Mouse (Mus musculus) spleen, adult 2 months (tissue): Measurements from ENCODE around the gene Fam129a. TPM values are rescaled to one million over a fixed set of nuclear protein-coding genes. Genes with fewer than 3 reads are reported as not detected.

Experiments
- DNase-seq, 2 experiments: peaks; one replicate each; pipeline versions ENCODE4 v3.0.0 to v3.0.0-alpha.2; 2012 to 2021; ENCODE audit warnings: low spot score in 2 of 2, low read depth in 1 of 2
- H3K27ac ChIP-seq: fragments of 200-500 bp; 2 replicates; pipeline ENCODE4 v1.5.1; 2012; ENCODE audit warnings: low read length, inconsistent platforms; ENCODE audit not compliant: insufficient read depth
- H3K27me3 ChIP-seq: fragments of 200-500 bp; 2 replicates; pipeline ENCODE4 v1.6.1; 2012; ENCODE audit warnings: mild to moderate bottlenecking, moderate library complexity, low read length, inconsistent platforms; ENCODE audit not compliant: control insufficient read depth, insufficient read depth
- H3K36me3 ChIP-seq: fragments of 200-500 bp; 2 replicates; pipeline ENCODE4 v1.6.1; 2012; ENCODE audit warnings: mild to moderate bottlenecking, low read length, inconsistent platforms; ENCODE audit not compliant: control insufficient read depth, insufficient read depth
- H3K4me1 ChIP-seq: fragments of 200-500 bp; 2 replicates; pipeline ENCODE4 v1.6.1; 2011; ENCODE audit warnings: inconsistent platforms; ENCODE audit not compliant: control insufficient read depth, insufficient read depth, insufficient read length
- H3K4me3 ChIP-seq: fragments of 200-500 bp; 2 replicates; pipeline ENCODE4 v1.5.1; 2011; ENCODE audit warnings: mild to moderate bottlenecking, inconsistent platforms; ENCODE audit not compliant: insufficient read depth, insufficient read length; ENCODE audit errors: extremely low read depth
- CTCF ChIP-seq: fragments of 200-500 bp; IDR thresholded peaks from 2 replicates; pipeline ENCODE4 v1.5.1; 2011; ENCODE audit warnings: mild to moderate bottlenecking, inconsistent platforms; ENCODE audit not compliant: insufficient read depth, insufficient read length, insufficient replicate concordance; ENCODE audit errors: extremely low read depth
- POLR2A ChIP-seq: fragments of 200-500 bp; IDR thresholded peaks from 2 replicates; pipeline ENCODE4 v1.6.1; 2011; ENCODE audit warnings: low read depth, low read length, inconsistent platforms
- WGBS: fragments of 180-500 bp; shearing (Covaris S2); methylation state at CpG from one replicate; pipeline ENCODE4 v1.1.7; 2018; 5-methylcytosine and 5-hydroxymethylcytosine counted together
- polyA plus RNA-seq: library from polyadenylated mRNA; depleted of rRNA; stranded (reverse); fragments of >200 nt; gene quantifications from 2 replicates; pipeline ENCODE4 v1.2.3, GENCODE M21; 2012

The Fam129a gene
- polyA plus RNA-seq, 1 experiment, result 6.0 TPM

DNA sequence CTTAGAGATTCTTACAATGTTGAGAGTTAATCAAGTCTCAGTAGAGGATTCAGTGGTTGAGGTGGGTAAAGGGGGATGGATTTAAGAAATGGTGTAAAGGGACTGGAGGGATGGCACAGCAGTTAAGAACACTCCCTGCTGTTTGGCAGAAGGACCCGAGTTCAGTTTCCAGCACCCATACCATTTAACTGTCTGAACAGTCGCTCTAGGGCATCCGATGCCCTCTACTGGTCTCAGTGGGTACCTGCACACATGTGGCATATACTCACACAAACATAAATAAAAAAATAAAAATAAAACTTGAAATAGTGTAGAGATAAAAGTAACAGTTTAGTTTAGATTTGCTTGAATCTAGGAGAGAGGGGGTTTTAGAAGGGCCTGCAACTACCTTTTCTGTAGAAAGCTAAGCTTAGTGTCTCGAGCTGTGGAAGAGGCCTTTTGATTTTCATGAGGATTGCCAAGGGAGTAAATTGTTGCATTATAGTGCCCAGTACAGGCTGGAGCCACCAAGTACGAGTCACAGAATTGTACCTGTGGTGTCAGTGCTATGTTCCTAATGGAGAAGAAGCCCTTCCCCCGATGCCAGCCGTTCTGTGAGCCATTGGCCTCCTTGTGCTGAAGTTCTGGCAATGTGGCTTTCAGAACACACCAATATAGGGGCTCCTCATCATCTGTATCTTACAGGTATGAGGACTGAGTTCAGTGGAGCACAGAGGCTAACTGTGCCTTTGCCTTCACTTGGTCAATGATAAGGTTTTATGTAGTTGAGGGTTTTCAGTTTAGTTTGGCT is 61.8 kb downstream of the Fam129a start:
- no peaks in the 10 kb centered on the region for H3K27me3 ChIP-seq

DNA sequence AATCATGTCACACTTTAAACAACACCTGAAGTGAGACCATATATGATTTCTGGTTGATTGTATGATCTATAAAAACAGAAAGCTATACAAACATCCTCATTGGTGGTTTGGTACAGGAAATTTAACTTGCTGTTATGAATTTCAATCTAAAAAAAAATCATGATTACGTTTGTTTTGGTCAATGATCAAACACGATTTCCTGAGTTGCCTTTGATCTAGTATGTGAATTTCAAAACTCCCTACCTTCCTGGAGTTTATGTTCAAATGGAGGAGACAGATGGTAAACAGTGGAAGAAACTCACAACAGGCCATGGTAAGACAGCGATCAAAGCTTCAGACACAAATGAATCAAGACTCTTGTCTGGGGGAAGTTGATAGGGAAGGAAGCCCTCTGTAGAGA is 65.7 kb downstream of the Fam129a start:
- 71% methylated on average over 3 of the region's 3 CpGs for WGBS
- Histone ChIP-seq H3K27ac (no peak overlapping the region), H3K4me1 (no peaks in the 10 kb centered on the region), H3K4me3 (no peak overlapping the region), H3K36me3 (no peaks in the 10 kb centered on the region), H3K27me3 (no peaks in the 10 kb centered on the region)
- TF ChIP-seq POLR2A, result no peak
- TF ChIP-seq CTCF, result no peak
- no peak for DNase-seq

More for the DNA sequence above, 61.8 kb downstream of the Fam129a start:
- no peaks in the 10 kb centered on the region for H3K36me3 ChIP-seq
- no peak overlapping the region for H3K4me3 ChIP-seq
- no peak for DNase-seq
- WGBS, result 92% methylated on average over 7 of the region's 7 CpGs
- no peak overlapping the region for H3K27ac ChIP-seq
- no peak for TF ChIP-seq POLR2A
- H3K4me1 ChIP-seq, result no peaks in the 10 kb centered on the region

GRCm38 (mm10) chr1:151637351-151637922 is 66.5 kb downstream of the Fam129a start:
- no peaks in the 10 kb centered on the region for H3K27me3 ChIP-seq
- H3K27ac ChIP-seq, result no peak overlapping the region
- no peaks in the 10 kb centered on the region for H3K36me3 ChIP-seq
- DNase-seq, result no peak
- H3K4me3 ChIP-seq, result no peak overlapping the region
- WGBS, result 85% methylated on average over 9 of the region's 9 CpGs
- no peaks in the 10 kb centered on the region for H3K4me1 ChIP-seq
- TF ChIP-seq POLR2A (no peak), CTCF (no peak)

GRCm38 (mm10) chr1:151638357-151638756 is 67.4 kb downstream of the Fam129a start:
- no peak for DNase-seq
- no peak overlapping the region for H3K4me3 ChIP-seq
- 96% methylated on average over 5 of the region's 5 CpGs for WGBS
- TF ChIP-seq CTCF, result no peak
- TF ChIP-seq POLR2A, result no peak
- H3K27me3 ChIP-seq, result no peaks in the 10 kb centered on the region
- no peak overlapping the region for H3K27ac ChIP-seq
- H3K36me3 ChIP-seq, result no peaks in the 10 kb centered on the region
- H3K4me1 ChIP-seq, result no peaks in the 10 kb centered on the region

DNA sequence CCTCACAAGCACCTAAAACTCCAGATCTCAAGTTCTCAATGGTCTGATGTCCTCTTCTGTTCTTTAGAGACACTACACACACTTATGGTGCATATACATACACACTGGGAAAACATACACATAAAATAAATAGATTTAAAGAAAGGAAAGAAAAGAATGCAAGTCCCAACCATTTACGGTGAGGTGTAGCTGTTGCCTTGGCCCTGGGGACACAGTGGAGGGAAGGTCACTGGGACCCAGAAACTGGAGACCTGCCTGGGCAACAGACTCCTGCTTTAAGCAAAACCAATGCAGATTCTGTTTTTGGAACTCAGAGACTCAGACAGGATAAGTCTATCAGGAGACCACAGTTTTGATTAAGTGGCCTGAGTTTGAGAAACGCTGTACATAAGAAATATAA is 67.8 kb downstream of the Fam129a start:
- TF ChIP-seq POLR2A (no peak), CTCF (no peak)
- WGBS, result 92% methylated on average over 2 of the region's 2 CpGs
- no peak overlapping the region for H3K4me3 ChIP-seq

DNA sequence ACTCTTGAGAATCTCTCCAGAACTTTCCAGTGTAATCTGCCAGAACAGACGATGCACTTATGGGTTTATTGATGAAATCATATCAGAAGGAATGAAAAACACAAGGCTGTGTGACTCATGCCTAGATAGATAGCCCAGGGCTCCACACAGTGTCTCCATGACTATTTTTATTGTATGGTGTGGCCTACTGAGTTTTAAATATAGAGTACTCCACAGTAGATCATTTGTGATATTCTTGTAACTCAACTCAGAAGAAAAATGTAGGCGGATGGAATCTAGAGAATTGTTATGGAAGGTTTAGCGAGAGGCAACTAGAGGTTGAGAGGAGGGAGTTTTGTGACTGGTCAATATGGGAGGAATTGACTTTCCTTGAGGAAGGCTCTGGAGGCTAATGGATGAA is 75.4 kb downstream of the Fam129a start:
- 95% methylated on average over 3 of the region's 3 CpGs for WGBS

More for the DNA sequence above, 67.8 kb downstream of the Fam129a start:
- Histone ChIP-seq H3K36me3 (no peaks in the 10 kb centered on the region), H3K27me3 (no peaks in the 10 kb centered on the region), H3K27ac (no peak overlapping the region), H3K4me1 (no peaks in the 10 kb centered on the region)
- DNase-seq, result no peak

DNA sequence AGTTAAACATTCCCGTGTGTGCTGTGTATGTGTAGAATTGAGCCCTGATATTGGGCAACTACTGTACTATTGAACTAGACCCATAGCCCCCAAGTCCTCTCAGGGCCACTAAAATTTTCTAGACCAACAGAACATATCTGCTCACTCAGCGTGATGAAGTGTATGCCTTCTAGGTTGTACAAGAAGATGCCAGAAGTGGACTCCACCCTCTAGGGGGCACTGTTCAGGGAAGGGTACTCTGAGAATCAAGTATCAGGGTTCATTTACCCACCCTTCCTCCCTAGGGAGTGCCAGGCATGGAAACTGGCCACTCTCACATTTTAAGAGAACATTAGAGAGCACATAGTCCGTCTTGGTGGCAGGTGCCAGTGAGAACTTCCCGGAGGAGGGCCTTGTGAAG is 77.1 kb downstream of the Fam129a start:
- Histone ChIP-seq H3K36me3 (no peaks in the 10 kb centered on the region), H3K27me3 (no peaks in the 10 kb centered on the region), H3K27ac (no peak overlapping the region), H3K4me1 (no peaks in the 10 kb centered on the region), H3K4me3 (no peak overlapping the region)
- TF ChIP-seq POLR2A, result no peak
- TF ChIP-seq CTCF, result no peak
- DNase-seq, result no peak
- 86% methylated on average over 4 of the region's 4 CpGs for WGBS

More for the DNA sequence above, 75.4 kb downstream of the Fam129a start:
- Histone ChIP-seq H3K4me3 (no peak overlapping the region), H3K36me3 (no peaks in the 10 kb centered on the region), H3K4me1 (no peaks in the 10 kb centered on the region), H3K27me3 (no peaks in the 10 kb centered on the region), H3K27ac (no peak overlapping the region)
- TF ChIP-seq POLR2A (no peak), CTCF (no peak)
- DNase-seq, result no peak
